Mouse (Mus musculus) liver, embryonic 13.5 days (tissue): ENCODE measurements around the gene Sbno2. TPM values are rescaled to one million over a fixed set of nuclear protein-coding genes. Genes with fewer than 3 reads are reported as not detected.

ENCODE experiments used
- ATAC-seq: fragments of 200-750 bp; cut with Nextera tagmentation; 2 replicates; pipeline ENCODE4 v1.8.0; 2017; ENCODE audit warnings: low read depth, mild to moderate bottlenecking, moderate number of reproducible peaks, moderate library complexity
- DNase-seq: peaks from one replicate; pipeline ENCODE4 v3.0.0; 2022
- H3K27ac ChIP-seq: fragments of 300-500 bp; sonication (generic); 2 replicates; pipeline ENCODE4 v1.5.1; 2015; ENCODE audit warnings: moderate library complexity, mild to moderate bottlenecking, inconsistent platforms
- H3K27me3 ChIP-seq: fragments of 300-500 bp; sonication (generic); 2 replicates; pipeline ENCODE4 v1.6.1; 2015; ENCODE audit warnings: mild to moderate bottlenecking, inconsistent platforms
- H3K36me3 ChIP-seq: fragments of 300-500 bp; sonication (generic); 2 replicates; pipeline ENCODE4 v1.6.1; 2015; ENCODE audit warnings: mild to moderate bottlenecking, inconsistent platforms
- H3K4me1 ChIP-seq: fragments of 300-500 bp; sonication (generic); replicated peaks from 2 replicates; pipeline ENCODE4 v1.6.1; 2015; ENCODE audit warnings: inconsistent platforms
- H3K4me2 ChIP-seq: fragments of 300-500 bp; sonication (generic); 2 replicates; pipeline ENCODE4 v1.6.1; 2015; ENCODE audit warnings: inconsistent platforms, mild to moderate bottlenecking, moderate library complexity
- H3K4me3 ChIP-seq: fragments of 300-500 bp; sonication (generic); replicated peaks from 2 replicates; pipeline ENCODE4 v1.5.1; 2015; ENCODE audit warnings: mild to moderate bottlenecking, inconsistent platforms
- H3K9ac ChIP-seq: fragments of 300-500 bp; sonication (generic); 2 replicates; pipeline ENCODE4 v1.6.1; 2015; ENCODE audit warnings: mild to moderate bottlenecking, inconsistent platforms
- H3K9me3 ChIP-seq: fragments of 300-500 bp; sonication (generic); replicated peaks from 2 replicates; pipeline ENCODE4 v1.6.1; 2016; ENCODE audit warnings: inconsistent platforms
- WGBS: fragments of 180-500 bp; shearing (Covaris S2); methylation state at CpG from one replicate; pipeline ENCODE4 v1.1.7; 2015; ENCODE audit not compliant: insufficient replicate concordance; 5-methylcytosine and 5-hydroxymethylcytosine counted together
- polyA plus RNA-seq: library from polyadenylated mRNA; unstranded; fragments of >200 nt; fragmentation: Nextera tagmentation; extraction: Ambion mirVana; gene quantifications from 2 replicates; pipeline ENCODE4 v1.2.1, GENCODE M21; 2015

The Sbno2 gene
- polyA plus RNA-seq, 1 experiment from 2014 or later = 9.2 TPM

DNA sequence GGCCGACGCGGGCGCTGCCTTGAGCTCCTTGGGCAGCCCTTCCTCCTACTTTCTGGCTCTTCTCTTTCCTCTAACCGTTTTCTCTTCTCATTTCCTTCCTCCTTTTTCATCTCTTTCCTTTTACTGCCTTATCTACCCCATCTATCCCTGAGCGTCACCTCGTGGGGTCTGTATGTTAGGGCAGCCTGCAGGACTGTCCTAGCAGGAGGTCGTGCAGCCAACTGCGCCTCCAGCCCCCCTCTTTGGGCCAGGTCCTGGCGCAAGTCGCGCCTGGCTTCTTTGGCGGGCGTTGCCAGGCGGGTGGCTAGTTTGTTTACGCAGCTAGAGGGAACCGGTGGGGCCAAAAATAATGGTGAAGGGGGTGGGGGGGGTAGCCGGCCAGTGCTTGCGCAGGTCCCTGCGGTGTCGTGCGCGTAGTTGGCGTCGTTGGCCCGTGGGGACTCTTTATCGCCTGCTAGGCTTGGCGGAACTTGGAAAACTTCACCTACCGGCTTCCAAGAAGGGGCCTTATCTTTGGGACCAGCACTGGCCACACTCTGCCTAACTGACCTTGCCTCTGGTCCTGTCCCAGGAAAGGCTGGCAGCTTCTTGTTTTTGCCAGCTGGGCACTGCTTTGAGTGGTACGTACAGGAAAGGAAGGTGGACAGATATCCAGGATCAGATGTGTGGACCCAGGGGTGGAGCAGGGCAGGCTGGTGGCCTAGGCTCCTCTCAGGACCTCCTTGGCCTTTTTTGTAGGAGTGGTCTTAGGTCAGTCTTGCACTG lies 11.7 kb upstream of the Sbno2 start:
- peak overlapping the region; percentile 96 for H3K4me3 ChIP-seq
- no peaks in the 10 kb centered on the region for H3K9me3 ChIP-seq
- WGBS = under 1% methylated on average over 30 of the region's 30 CpGs
- peak overlapping the region; percentile 99 for H3K9ac ChIP-seq
- H3K27me3 ChIP-seq = no peaks in the 10 kb centered on the region
- H3K36me3 ChIP-seq = peaks cover 49% of the 10 kb centered on the region
- DNase-seq = peak; percentile 68
- peak; percentile 14 for ATAC-seq
- H3K4me1 ChIP-seq = peaks cover 70% of the 10 kb centered on the region
- peak overlapping the region; percentile 95 for H3K4me2 ChIP-seq
- peak overlapping the region; percentile 95 for H3K27ac ChIP-seq

- WGBS = under 1% methylated on average over 27 of the region's 27 CpGs
- peak overlapping the region; percentile 95 for H3K4me2 ChIP-seq
- H3K36me3 ChIP-seq = peaks cover 43% of the 10 kb centered on the region
- peak overlapping the region; percentile 96 for H3K4me3 ChIP-seq
- H3K9me3 ChIP-seq = no peaks in the 10 kb centered on the region
- peak overlapping the region; percentile 95 for H3K27ac ChIP-seq
- H3K27me3 ChIP-seq = no peaks in the 10 kb centered on the region
- peaks cover 64% of the 10 kb centered on the region for H3K4me1 ChIP-seq
- H3K9ac ChIP-seq = peak overlapping the region; percentile 99
- DNase-seq (no peak), ATAC-seq (no peak)
These were observed 11.2 kb upstream of the Sbno2 start for GRCm38 (mm10) chr10:80116563-80116926.

GRCm38 (mm10) chr10:80115944-80116335 lies 10.6 kb upstream of the Sbno2 start:
- Histone ChIP-seq H3K27ac (peak overlapping the region; percentile 95), H3K4me1 (peaks cover 58% of the 10 kb centered on the region), H3K9ac (peak overlapping the region; percentile 99), H3K4me3 (peak overlapping the region; percentile 96), H3K9me3 (no peaks in the 10 kb centered on the region), H3K27me3 (no peaks in the 10 kb centered on the region), H3K36me3 (peaks cover 37% of the 10 kb centered on the region), H3K4me2 (peak overlapping the region; percentile 95)
- under 1% methylated on average over 63 of the region's 63 CpGs for WGBS
- ATAC-seq (no peak), DNase-seq (no peak)

- Histone ChIP-seq H3K4me1 (peaks cover 53% of the 10 kb centered on the region), H3K4me3 (peak within 1 kb of the TSS; percentile 96)
- WGBS = under 1% methylated on average over 70 of the region's 70 CpGs
These were observed 10.0 kb upstream of the Sbno2 start, which contains the start of gene Stk11 for GRCm38 (mm10) chr10:80115290-80115943. Stk11 (plus strand) TSS chr10:80115803.

DNA sequence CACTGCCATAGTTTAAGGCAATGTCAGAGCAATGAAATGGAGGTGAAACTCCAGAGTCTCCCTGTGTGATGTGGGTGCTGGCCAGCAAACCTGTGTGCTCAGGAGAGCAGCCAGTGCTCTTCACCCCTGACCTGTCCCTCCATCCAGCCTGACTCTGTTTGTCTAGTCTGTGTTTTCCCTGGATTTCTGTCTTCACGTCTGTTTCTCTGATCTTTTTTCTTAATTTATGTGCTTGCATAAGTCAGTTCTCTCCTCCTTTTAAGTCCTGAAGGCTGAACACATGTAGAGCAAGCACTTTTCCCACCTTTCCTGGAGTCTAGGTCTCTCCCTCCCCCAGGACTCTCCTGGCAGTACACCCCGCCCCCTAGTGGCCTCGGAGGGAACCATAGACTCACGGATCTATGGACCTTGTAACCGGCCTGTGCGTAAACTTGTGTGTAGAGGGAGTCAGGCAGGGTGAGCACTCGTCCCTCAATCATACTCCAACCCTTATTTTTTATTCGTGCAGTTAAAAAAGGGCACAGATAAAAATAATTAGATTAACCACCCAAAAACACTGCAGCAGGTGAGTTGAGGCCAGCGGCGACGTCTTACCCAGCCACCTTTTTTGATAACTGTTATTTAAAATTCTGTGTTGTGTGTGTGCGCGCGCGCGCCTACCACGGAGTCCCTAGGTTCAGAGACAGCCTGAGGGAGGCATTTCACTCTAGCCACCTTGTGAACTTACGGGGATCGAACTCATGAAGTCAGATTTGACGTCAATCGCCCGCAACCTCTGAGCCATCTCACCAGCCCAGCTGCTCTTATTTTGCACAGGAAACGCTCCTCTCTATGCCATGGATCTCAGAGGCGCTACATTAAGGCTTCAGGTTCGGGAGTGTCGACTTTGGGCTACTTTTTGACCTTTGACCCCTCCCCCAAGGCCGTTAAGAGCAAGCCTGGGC lies 9.2 kb upstream of the Sbno2 start:
- Histone ChIP-seq H3K4me2 (peak overlapping the region; percentile 87), H3K36me3 (peaks cover 24% of the 10 kb centered on the region), H3K4me3 (peak overlapping the region; percentile 71), H3K27me3 (no peaks in the 10 kb centered on the region), H3K9ac (peak overlapping the region; percentile 90), H3K27ac (peak overlapping the region; percentile 97), H3K9me3 (no peaks in the 10 kb centered on the region), H3K4me1 (peaks cover 49% of the 10 kb centered on the region)
- 2% methylated on average over 27 of the region's 27 CpGs for WGBS
- DNase-seq (peak; percentile 87), ATAC-seq (peak; percentile 59)

More at GRCm38 (mm10) chr10:80115290-80115943, 10.0 kb upstream of the Sbno2 start, which contains the start of gene Stk11:
- H3K9ac ChIP-seq = peak within 1 kb of the TSS; percentile 99
- peak within 1 kb of the TSS; percentile 97 for H3K27ac ChIP-seq
- H3K9me3 ChIP-seq = no peaks in the 10 kb centered on the region
- DNase-seq (peak; percentile 100), ATAC-seq (peak; percentile 94)
- H3K27me3 ChIP-seq = no peaks in the 10 kb centered on the region
- H3K36me3 ChIP-seq = peaks cover 32% of the 10 kb centered on the region
- H3K4me2 ChIP-seq = peak within 1 kb of the TSS; percentile 95

DNA sequence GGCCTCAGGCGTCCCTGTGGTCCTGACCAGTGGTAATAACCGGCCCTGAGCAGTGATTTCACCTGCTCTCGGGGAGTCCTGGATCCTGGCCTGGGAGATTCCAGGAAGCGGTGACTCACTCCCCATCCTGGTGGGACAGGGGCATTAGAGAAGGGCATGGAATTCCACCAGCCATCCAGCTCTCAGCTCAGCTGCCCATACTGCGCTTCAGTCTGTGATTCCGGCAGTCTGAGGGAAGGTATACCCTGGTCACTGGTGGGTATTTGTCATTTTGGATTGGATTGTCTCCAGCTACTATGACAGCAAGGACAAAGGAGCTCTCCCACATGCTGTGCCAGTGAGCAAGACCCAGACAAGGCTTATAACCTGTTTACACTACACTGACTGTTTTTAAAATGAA lies 2.3 kb upstream of the Sbno2 start:
- peaks cover 50% of the 10 kb centered on the region for H3K4me1 ChIP-seq
- no peak overlapping the region for H3K4me2 ChIP-seq
- 0 out of 2 replicates have a peak overlapping the region, but pooled peaks have one; percentile 2 for H3K27ac ChIP-seq
- no peak overlapping the region for H3K4me3 ChIP-seq
- H3K27me3 ChIP-seq = no peaks in the 10 kb centered on the region
- ATAC-seq (no peak), DNase-seq (no peak)
- WGBS = 76% methylated on average over 6 of the region's 6 CpGs
- H3K9me3 ChIP-seq = no peaks in the 10 kb centered on the region
- no peaks in the 10 kb centered on the region for H3K36me3 ChIP-seq
- H3K9ac ChIP-seq = peak overlapping the region; percentile 1; the same call in 1 of the 2 replicates

GRCm38 (mm10) chr10:80105926-80106325 lies 555 bp upstream of the Sbno2 start:
- 60% methylated on average over 5 of the region's 5 CpGs for WGBS
- peaks cover 63% of the 10 kb centered on the region for H3K4me1 ChIP-seq

GRCm38 (mm10) chr10:80104181-80104580 lies 1.2 kb downstream of the Sbno2 start:
- WGBS = 71% methylated on average over 3 of the region's 3 CpGs

More at GRCm38 (mm10) chr10:80105926-80106325, 555 bp upstream of the Sbno2 start:
- Histone ChIP-seq H3K4me3 (no peak overlapping the region), H3K4me2 (peak overlapping the region; percentile 6; the same call in 1 of the 2 replicates), H3K9me3 (no peaks in the 10 kb centered on the region), H3K27ac (no peak overlapping the region), H3K27me3 (no peaks in the 10 kb centered on the region), H3K36me3 (no peaks in the 10 kb centered on the region), H3K9ac (peak overlapping the region; percentile 17; the same call in 1 of the 2 replicates)
- ATAC-seq = no peak
- no peak for DNase-seq

GRCm38 (mm10) chr10:80103032-80103431 lies 2.3 kb downstream of the Sbno2 start:
- ATAC-seq (peak; percentile 69), DNase-seq (peak; percentile 47)
- Histone ChIP-seq H3K9me3 (no peaks in the 10 kb centered on the region), H3K27me3 (no peaks in the 10 kb centered on the region), H3K4me3 (peak overlapping the region; percentile 92), H3K4me2 (peak overlapping the region; percentile 89), H3K27ac (peak overlapping the region; percentile 88), H3K36me3 (0 out of 2 replicates have a peak, but pooled peaks cover 4% of the 10 kb centered on the region), H3K4me1 (peaks cover 84% of the 10 kb centered on the region), H3K9ac (peak overlapping the region; percentile 98)
- WGBS = 55% methylated on average over 2 of the region's 2 CpGs

More at GRCm38 (mm10) chr10:80104181-80104580, 1.2 kb downstream of the Sbno2 start:
- H3K9ac ChIP-seq = no peak overlapping the region
- H3K4me1 ChIP-seq = peaks cover 72% of the 10 kb centered on the region
- DNase-seq (no peak), ATAC-seq (no peak)
- H3K27ac ChIP-seq = peak overlapping the region; percentile 88
- H3K36me3 ChIP-seq = 0 out of 2 replicates have a peak, but pooled peaks cover 4% of the 10 kb centered on the region
- H3K9me3 ChIP-seq = no peaks in the 10 kb centered on the region
- H3K27me3 ChIP-seq = no peaks in the 10 kb centered on the region
- H3K4me3 ChIP-seq = no peak overlapping the region
- no peak overlapping the region for H3K4me2 ChIP-seq

GRCm38 (mm10) chr10:80102216-80102915 lies 3.0 kb downstream of the Sbno2 start:
- ATAC-seq = peak; percentile 76
- peak overlapping the region; percentile 92 for H3K4me3 ChIP-seq
- 0 out of 2 replicates have a peak, but pooled peaks cover 4% of the 10 kb centered on the region for H3K36me3 ChIP-seq
- DNase-seq = peak; percentile 86
- no peaks in the 10 kb centered on the region for H3K9me3 ChIP-seq
- H3K4me2 ChIP-seq = peak overlapping the region; percentile 89
- peaks cover 85% of the 10 kb centered on the region for H3K4me1 ChIP-seq
- H3K9ac ChIP-seq = peak overlapping the region; percentile 98
- under 1% methylated on average over 48 of the region's 59 CpGs for WGBS
- H3K27ac ChIP-seq = peak overlapping the region; percentile 88
- H3K27me3 ChIP-seq = no peaks in the 10 kb centered on the region
